Mouse (Mus musculus) liver, postnatal 0 days (tissue): Measurements from ENCODE around the gene Rsl24d1. TPM values are rescaled to one million over a fixed set of nuclear protein-coding genes. Genes with fewer than 3 reads are reported as not detected.

Source experiments
- ATAC-seq: fragments of 200-750 bp; cut with Nextera tagmentation; 2 replicates; pipeline ENCODE4 v1.8.0; 2017; ENCODE audit warnings: mild to moderate bottlenecking, moderate library complexity
- DNase-seq: peaks from one replicate; pipeline ENCODE4 v3.0.0-alpha.2; 2016
- H3K27ac ChIP-seq: fragments of 300-500 bp; sonication (generic); 2 replicates; pipeline ENCODE4 v1.5.1; 2014; ENCODE audit warnings: antibody characterized with exemption, moderate library complexity, mild to moderate bottlenecking, low read depth
- H3K27me3 ChIP-seq: fragments of 300-500 bp; sonication (generic); 2 replicates; pipeline ENCODE4 v1.6.1; 2014; ENCODE audit warnings: low read length, control low read depth, mixed read lengths; ENCODE audit not compliant: insufficient read depth
- H3K36me3 ChIP-seq: fragments of 300-500 bp; sonication (generic); replicated peaks from 2 replicates; pipeline ENCODE4 v1.6.1; 2014; ENCODE audit warnings: mild to moderate bottlenecking, control low read depth, low read length, moderate library complexity, mixed read lengths; ENCODE audit not compliant: insufficient read depth
- H3K4me1 ChIP-seq: fragments of 300-500 bp; sonication (generic); 2 replicates; pipeline ENCODE4 v1.6.1; 2014; ENCODE audit warnings: antibody characterized with exemption, mild to moderate bottlenecking, control low read depth; ENCODE audit not compliant: insufficient read depth
- H3K4me2 ChIP-seq: fragments of 300-500 bp; sonication (generic); 2 replicates; pipeline ENCODE4 v1.6.1; 2014; ENCODE audit warnings: low read depth, mild to moderate bottlenecking, low read length, moderate library complexity, mixed read lengths
- H3K4me3 ChIP-seq: fragments of 300-500 bp; sonication (generic); 2 replicates; pipeline ENCODE4 v1.5.1; 2014; ENCODE audit warnings: low read depth, low read length
- H3K9ac ChIP-seq: fragments of 300-500 bp; sonication (generic); replicated peaks from 2 replicates; pipeline ENCODE4 v1.6.1; 2014; ENCODE audit warnings: mild to moderate bottlenecking, moderate library complexity
- H3K9me3 ChIP-seq: fragments of 300-500 bp; sonication (generic); 2 replicates; pipeline ENCODE4 v1.6.1; 2016; ENCODE audit warnings: mild to moderate bottlenecking, control low read depth, low read length, mixed read lengths
- CTCF ChIP-seq: sonication (generic); IDR thresholded peaks from 2 replicates; pipeline ENCODE4 v1.5.1; 2016; ENCODE audit warnings: antibody characterized with exemption, low read depth
- EP300 ChIP-seq: IDR thresholded peaks from 2 replicates; pipeline ENCODE4 v1.6.1; 2016; ENCODE audit warnings: antibody characterized with exemption, low read depth, mild to moderate bottlenecking
- WGBS: fragments of 180-500 bp; shearing (Covaris S2); extraction: QIAGEN DNeasy Blood & Tissue Kit; methylation state at CpG from one replicate; pipeline ENCODE4 v1.1.7; 2014; ENCODE audit not compliant: insufficient replicate concordance; 5-methylcytosine and 5-hydroxymethylcytosine counted together
- polyA plus RNA-seq: library from polyadenylated mRNA; unstranded; fragments of >200 nt; fragmentation: Nextera tagmentation; extraction: Ambion mirVana; gene quantifications from 2 replicates; pipeline ENCODE4 v1.2.1, GENCODE M21; 2015

Rsl24d1 gene
- polyA plus RNA-seq, 1 experiment from 2014 or later: 41.4 TPM

- Histone ChIP-seq H3K9me3 (no peaks in the 10 kb centered on the region), H3K4me1 (peaks cover 3% of the 10 kb centered on the region; the same call in 1 of the 2 replicates), H3K4me2 (no peak overlapping the region), H3K27ac (no peak overlapping the region), H3K27me3 (no peaks in the 10 kb centered on the region), H3K4me3 (no peak overlapping the region), H3K36me3 (no peaks in the 10 kb centered on the region), H3K9ac (no peak overlapping the region)
- DNase-seq: no peak
- WGBS: 2% methylated on average over 1 of the region's 1 CpGs
- no peak for ATAC-seq
- TF ChIP-seq EP300: no peak
- peak; percentile 94 for TF ChIP-seq CTCF
Measured at GRCm38 (mm10) chr9:73091747-73092146, 21.5 kb upstream of the Rsl24d1 start.

- Histone ChIP-seq H3K36me3 (no peaks in the 10 kb centered on the region), H3K9ac (no peak overlapping the region), H3K4me3 (no peak overlapping the region), H3K4me1 (no peaks in the 10 kb centered on the region; the same call in 1 of the 2 replicates), H3K4me2 (no peak overlapping the region), H3K27ac (no peak overlapping the region), H3K9me3 (no peaks in the 10 kb centered on the region), H3K27me3 (no peaks in the 10 kb centered on the region)
- ATAC-seq (no peak), DNase-seq (no peak)
- TF ChIP-seq EP300 (no peak), CTCF (no peak)
- WGBS: 68% methylated on average over 17 of the region's 17 CpGs
Measured at GRCm38 (mm10) chr9:73094580-73094979, 18.6 kb upstream of the Rsl24d1 start.

- Histone ChIP-seq H3K27me3 (peaks cover 4% of the 10 kb centered on the region), H3K4me3 (no peak overlapping the region), H3K9me3 (no peaks in the 10 kb centered on the region), H3K9ac (no peak overlapping the region), H3K4me2 (no peak overlapping the region), H3K27ac (no peak overlapping the region), H3K4me1 (no peaks in the 10 kb centered on the region; the same call in 1 of the 2 replicates), H3K36me3 (no peaks in the 10 kb centered on the region)
- ATAC-seq: no peak
- 72% methylated on average over 2 of the region's 2 CpGs for WGBS
- no peak for DNase-seq
- no peak for TF ChIP-seq CTCF
- TF ChIP-seq EP300: no peak
Measured at GRCm38 (mm10) chr9:73097898-73098297, 15.3 kb upstream of the Rsl24d1 start.

GRCm38 (mm10) chr9:73101536-73101935 lies 11.7 kb upstream of the Rsl24d1 start, which contains the start of gene Khdc3:
Gene Khdc3, plus strand, starts transcription at chr9:73101836.
- Histone ChIP-seq H3K36me3 (no peaks in the 10 kb centered on the region), H3K4me1 (peaks cover 11% of the 10 kb centered on the region), H3K4me3 (no peak within 1 kb of the TSS), H3K4me2 (no peak within 1 kb of the TSS), H3K9me3 (no peaks in the 10 kb centered on the region), H3K27me3 (peaks cover 13% of the 10 kb centered on the region), H3K9ac (no peak within 1 kb of the TSS), H3K27ac (no peak within 1 kb of the TSS)
- 74% methylated on average over 5 of the region's 5 CpGs for WGBS
- TF ChIP-seq EP300: no peak
- no peak for TF ChIP-seq CTCF
- ATAC-seq: no peak
- no peak for DNase-seq

- H3K4me3 ChIP-seq: peak within 1 kb of the TSS; percentile 46
- WGBS: 83% methylated on average over 4 of the region's 4 CpGs
- DNase-seq (no peak), ATAC-seq (no peak)
- H3K36me3 ChIP-seq: no peaks in the 10 kb centered on the region
- no peak within 1 kb of the TSS for H3K27ac ChIP-seq
- H3K9ac ChIP-seq: peak within 1 kb of the TSS; percentile 53
- H3K4me1 ChIP-seq: peaks cover 11% of the 10 kb centered on the region
- TF ChIP-seq EP300 (no peak), CTCF (no peak)
- H3K27me3 ChIP-seq: peaks cover 13% of the 10 kb centered on the region
- peak within 1 kb of the TSS; percentile 79 for H3K4me2 ChIP-seq
- no peaks in the 10 kb centered on the region for H3K9me3 ChIP-seq
Measured at GRCm38 (mm10) chr9:73102181-73102580, 11.0 kb upstream of the Rsl24d1 start, which contains the start of gene Gm20509. Gene Gm20509, plus strand, starts transcription at chr9:73102470.

- Histone ChIP-seq H3K4me1 (peaks cover 11% of the 10 kb centered on the region), H3K4me3 (peak overlapping the region; percentile 46), H3K4me2 (peak overlapping the region; percentile 79), H3K36me3 (no peaks in the 10 kb centered on the region), H3K9me3 (no peaks in the 10 kb centered on the region), H3K27me3 (peaks cover 13% of the 10 kb centered on the region), H3K9ac (peak overlapping the region; percentile 53), H3K27ac (no peak overlapping the region)
- DNase-seq (peak; percentile 56), ATAC-seq (peak; percentile 67)
- 9% methylated on average over 60 of the region's 60 CpGs for WGBS
- no peak for TF ChIP-seq EP300
- no peak for TF ChIP-seq CTCF
Measured at GRCm38 (mm10) chr9:73103159-73103879, 9.9 kb upstream of the Rsl24d1 start.
